In the genomic region with DNA sequence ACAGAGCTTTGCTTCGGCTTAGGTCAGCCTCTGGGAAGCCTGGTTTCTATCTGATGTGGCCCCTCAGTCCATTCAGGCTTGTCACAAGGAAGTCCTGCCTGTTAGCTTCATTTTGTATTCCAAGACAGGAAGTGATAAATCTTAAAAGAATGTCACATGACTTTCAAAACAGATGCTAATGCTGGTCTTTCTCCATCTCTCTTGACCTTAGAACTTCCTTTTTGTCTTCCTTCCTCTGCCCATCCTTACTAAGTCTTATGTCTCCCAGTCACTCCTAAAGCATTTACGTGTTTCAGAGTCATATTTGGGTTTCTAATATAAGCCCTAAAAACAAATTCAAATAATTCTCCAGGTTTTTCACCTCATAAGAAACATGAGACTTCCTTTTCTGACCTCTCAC, we compare ENCODE assay signal across 21 mouse cellular contexts. TPM values are rescaled to one million over a fixed set of nuclear protein-coding genes. Genes with fewer than 3 reads are reported as not detected.
"Had no signal": no experiment of that assay in that cellular context is flagged by ENCODE, and none has a peak within 500 bp of the region (broad histone marks: within the 10 kb centered on the region; RNA-seq: fewer than 3 reads in every experiment).

No protein-coding gene starts in this region.

- DNase-seq: kidney, adult 9 months; kidney, postnatal 14 days; kidney, postnatal 4 days; left cerebral cortex, postnatal 4 days; liver, embryonic 13.5 days; lung, adult 2 months; retina, postnatal 1 day; thymus, postnatal 36 days had no signal

- H3K4me3 ChIP-seq: limb, embryonic 12.5 days; limb, embryonic 15.5 days; liver, embryonic 13.5 days; midbrain, embryonic 12.5 days; midbrain, embryonic 15.5 days; myocyte; neural tube, embryonic 13.5 days had no signal

- H3K36me3 ChIP-seq: limb, embryonic 12.5 days; limb, embryonic 15.5 days; liver, embryonic 13.5 days; midbrain, embryonic 12.5 days; midbrain, embryonic 15.5 days; neural tube, embryonic 13.5 days had no signal

- H3K4me1 ChIP-seq: limb, embryonic 12.5 days; limb, embryonic 15.5 days; midbrain, embryonic 12.5 days; midbrain, embryonic 15.5 days; neural tube, embryonic 13.5 days had no signal

- H3K4me2 ChIP-seq: limb, embryonic 12.5 days; limb, embryonic 15.5 days; liver, embryonic 13.5 days; midbrain, embryonic 12.5 days; midbrain, embryonic 15.5 days; neural tube, embryonic 13.5 days had no signal

- ATAC-seq: midbrain, embryonic 15.5 days had no signal

- H3K9me3 ChIP-seq: limb, embryonic 12.5 days; limb, embryonic 15.5 days; liver, embryonic 13.5 days; midbrain, embryonic 12.5 days; midbrain, embryonic 15.5 days; neural tube, embryonic 13.5 days had no signal

- H3K9ac ChIP-seq: limb, embryonic 12.5 days; limb, embryonic 15.5 days; liver, embryonic 13.5 days; midbrain, embryonic 12.5 days; midbrain, embryonic 15.5 days; neural tube, embryonic 13.5 days had no signal

- H3K27me3 ChIP-seq: limb, embryonic 12.5 days; limb, embryonic 15.5 days; liver, embryonic 13.5 days; midbrain, embryonic 12.5 days; midbrain, embryonic 15.5 days; neural tube, embryonic 13.5 days had no signal

- H3K27ac ChIP-seq: limb, embryonic 12.5 days; limb, embryonic 15.5 days; liver, embryonic 13.5 days; macrophage; midbrain, embryonic 12.5 days; midbrain, embryonic 15.5 days; neural tube, embryonic 13.5 days had no signal

RNA-seq across cellular contexts. Expression of gene AI481877, which starts 25.3 kb away (rescaled TPM):
- polyA plus RNA-seq: kidney, embryonic 16.5 days; limb, embryonic 15.5 days; liver, embryonic 13.5 days; liver, embryonic 16.5 days; lung, embryonic 16.5 days; macrophage; midbrain, embryonic 12.5 days; neural tube, embryonic 13.5 days; small intestine, adult 2 months; spleen, adult 2 months; urinary bladder, adult 2 months had no signal
